Mouse (Mus musculus) heart, postnatal 14 days (tissue): ENCODE measurements around the gene Ascl2. TPM values are rescaled to one million over a fixed set of nuclear protein-coding genes. Genes with fewer than 3 reads are reported as not detected.

Source experiments
- DNase-seq, 2 experiments: peaks; one replicate each; pipeline ENCODE4 v3.0.0; 2021 to 2022
- intact Hi-C: fragments of 180-260 bp; cut with DNase I; formaldehyde crosslinking; loops from one replicate; pipeline ENCODE4 v1.15.1; 2025
- total RNA-seq, 2 experiments: library from RNA; stranded (reverse); gene quantifications; 2 replicates each; pipeline ENCODE4 v1.2.3; 2021

Ascl2 gene
- total RNA-seq, 2 experiments from 2014 or later, result 0.12 TPM; not detected in 1

GRCm38 (mm10) chr7:142927293-142927692 lies 41.8 kb downstream of the Ascl2 start:
- DNase-seq, result no peak
- intact Hi-C loops, result no loop called here

GRCm38 (mm10) chr7:142918641-142919628 lies 50.1 kb downstream of the Ascl2 start:
- peak; percentile 81 to 88 for DNase-seq
- intact Hi-C loops, result loop anchor here (1.0 to 2.0 kb wide), 2 partner anchors 25 to 168 kb away; no protein-coding TSS in a partner anchor

- intact Hi-C loops, result loop anchor here (2.0 kb wide), 1 partner anchor 169 kb away; no protein-coding TSS in a partner anchor
Observed at GRCm38 (mm10) chr7:142917659-142918058, 51.4 kb downstream of the Ascl2 start.

More at GRCm38 (mm10) chr7:142917659-142918058, 51.4 kb downstream of the Ascl2 start:
- DNase-seq, result no peak

Other genes starting within 250 kb of the Ascl2 start
- not detected for gene Ins2, start 225.9 kb downstream of the Ascl2 start, total RNA-seq
- not detected for gene Th, start 38.1 kb downstream of the Ascl2 start, total RNA-seq
- gene Tspan32, start 35.8 kb upstream of the Ascl2 start, total RNA-seq, result 1 to 10 TPM in 1 of 2 experiments, under 1 TPM in 1; 0.91 to 1.1 TPM
- 100 to 1,000 TPM; 505 to 506 TPM for gene Cd81, start 83.5 kb upstream of the Ascl2 start, total RNA-seq
- gene Tssc4, start 100.0 kb upstream of the Ascl2 start, total RNA-seq, result 10 to 100 TPM; 19.0 to 20.7 TPM
- gene Trpm5, start 125.4 kb upstream of the Ascl2 start, total RNA-seq, result under 1 TPM; 0.12 TPM
- gene Kcnq1, start 137.1 kb upstream of the Ascl2 start, total RNA-seq, result 10 to 100 TPM; 32.1 to 32.5 TPM